Mouse (Mus musculus) liver, postnatal 0 days (tissue): ENCODE measurements around the gene St6galnac5.

Source experiments
- CTCF ChIP-seq: sonication (generic); IDR thresholded peaks from 2 replicates; pipeline ENCODE4 v1.5.1; 2016; ENCODE audit warnings: antibody characterized with exemption, low read depth
- EP300 ChIP-seq: IDR thresholded peaks from 2 replicates; pipeline ENCODE4 v1.6.1; 2016; ENCODE audit warnings: antibody characterized with exemption, low read depth, mild to moderate bottlenecking

GRCm38 (mm10) chr3:152911578-152911977 is 70.5 kb downstream of the St6galnac5 start:
- TF ChIP-seq CTCF (no peak), EP300 (no peak)
